Mouse (Mus musculus): ENCODE data around the gene Morn3. TPM values are rescaled to one million over a fixed set of nuclear protein-coding genes. Genes with fewer than 3 reads are reported as not detected.

Gene Morn3
- polyA plus RNA-seq, 1 experiment from 2014 or later = not detected

DNA sequence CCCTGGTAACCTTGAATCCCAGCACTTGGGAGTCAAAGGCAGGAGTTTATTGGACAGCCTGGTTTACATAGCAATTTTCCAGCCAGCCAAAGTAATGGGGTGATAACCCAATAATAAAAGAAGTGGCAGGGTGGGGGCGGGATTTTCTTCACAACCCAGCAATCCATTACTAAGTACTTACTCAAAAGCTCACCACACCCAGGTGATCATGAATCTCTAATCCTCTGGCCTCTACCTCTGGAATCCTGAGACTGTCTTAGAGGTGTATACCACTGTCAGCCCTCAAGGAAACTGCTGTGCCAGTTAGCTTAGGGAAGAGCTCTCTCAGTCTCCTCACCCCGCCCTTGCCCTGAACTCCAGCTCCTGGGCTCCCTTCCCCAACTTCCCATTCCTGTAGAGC, 39.7 kb upstream of the Morn3 start:
- no peak for TF ChIP-seq CTCF (IDR thresholded peaks at IDR 0.05; ENCODE audit: low read depth)
- no peak overlapping the region for H3K27ac ChIP-seq (ENCODE audit: low read depth, low read length)
- H3K4me2 ChIP-seq (replicated peaks; ENCODE audit: low read depth) = no peak overlapping the region
- H3K27me3 ChIP-seq (replicated peaks; ENCODE audit: control insufficient read depth, insufficient read depth, low read length) = no peaks in the 10 kb centered on the region
- ATAC-seq = no peak
- H3K36me3 ChIP-seq (ENCODE audit: control insufficient read depth, insufficient read depth) = no peaks in the 10 kb centered on the region
- no peak overlapping the region for H3K4me3 ChIP-seq (ENCODE audit: low read depth, low read length)
- no peak overlapping the region for H3K9ac ChIP-seq (ENCODE audit: low read depth, low read length)
- 80% methylated on average over 2 of the region's 2 CpGs for WGBS
- H3K4me1 ChIP-seq (replicated peaks; ENCODE audit: control insufficient read depth, insufficient read depth, low read length) = no peaks in the 10 kb centered on the region
- H3K9me3 ChIP-seq (ENCODE audit: control insufficient read depth) = no peaks in the 10 kb centered on the region

DNA sequence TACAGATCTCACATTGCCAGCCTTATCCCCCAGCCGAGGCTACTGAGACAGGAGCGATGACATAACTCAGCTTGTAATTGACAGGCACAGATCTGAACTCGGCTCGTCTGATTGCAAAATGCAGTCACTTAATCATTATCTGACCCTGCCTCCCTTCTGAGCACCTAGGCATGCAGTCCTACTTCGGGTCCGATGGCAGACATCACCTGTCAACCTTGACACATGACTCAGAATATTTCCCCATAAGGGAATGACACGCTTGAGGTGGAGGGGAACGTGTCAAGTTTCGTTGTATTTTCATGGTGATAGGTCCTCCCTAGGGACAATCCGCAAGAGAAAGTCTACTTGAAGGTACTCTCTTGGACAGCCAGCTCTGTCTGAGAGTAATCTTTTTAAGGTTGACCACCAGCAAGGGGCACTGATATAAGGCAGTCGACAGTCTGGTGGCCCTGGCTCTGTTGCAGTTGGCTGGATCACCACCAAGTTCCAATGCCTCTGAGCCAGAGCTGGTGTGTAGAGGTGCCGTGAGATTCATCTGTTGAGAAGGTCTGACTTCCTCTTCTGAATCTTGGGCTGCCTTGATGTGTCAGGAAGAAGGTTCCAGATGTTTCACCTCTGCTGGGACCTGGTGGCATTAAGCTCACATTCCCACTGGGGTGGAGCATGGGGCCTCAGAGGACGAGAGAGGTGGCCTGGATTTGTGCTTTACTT, 36.7 kb upstream of the Morn3 start:
- Histone ChIP-seq H3K9me3 (ENCODE audit: control insufficient read depth) (no peaks in the 10 kb centered on the region), H3K4me1 (replicated peaks; ENCODE audit: control insufficient read depth, insufficient read depth, low read length) (no peaks in the 10 kb centered on the region), H3K36me3 (ENCODE audit: control insufficient read depth, insufficient read depth) (no peaks in the 10 kb centered on the region), H3K4me2 (replicated peaks; ENCODE audit: low read depth) (no peak overlapping the region), H3K27me3 (replicated peaks; ENCODE audit: control insufficient read depth, insufficient read depth, low read length) (no peaks in the 10 kb centered on the region), H3K27ac (ENCODE audit: low read depth, low read length) (no peak overlapping the region), H3K9ac (ENCODE audit: low read depth, low read length) (no peak overlapping the region), H3K4me3 (ENCODE audit: low read depth, low read length) (no peak overlapping the region)
- no peak for ATAC-seq
- TF ChIP-seq CTCF (IDR thresholded peaks at IDR 0.05; ENCODE audit: low read depth) = no peak
- 60% methylated on average over 13 of the region's 13 CpGs for WGBS

- WGBS = 96% methylated on average over 12 of the region's 13 CpGs
- Histone ChIP-seq H3K27me3 (replicated peaks; ENCODE audit: control insufficient read depth, insufficient read depth, low read length) (no peaks in the 10 kb centered on the region), H3K4me1 (replicated peaks; ENCODE audit: control insufficient read depth, insufficient read depth, low read length) (no peaks in the 10 kb centered on the region; the same call in 1 of the 2 replicates), H3K9me3 (ENCODE audit: control insufficient read depth) (no peaks in the 10 kb centered on the region), H3K4me3 (ENCODE audit: low read depth, low read length) (no peak overlapping the region), H3K9ac (ENCODE audit: low read depth, low read length) (no peak overlapping the region), H3K36me3 (ENCODE audit: control insufficient read depth, insufficient read depth) (no peaks in the 10 kb centered on the region), H3K4me2 (replicated peaks; ENCODE audit: low read depth) (no peak overlapping the region), H3K27ac (ENCODE audit: low read depth, low read length) (no peak overlapping the region)
- 0 out of 2 replicates have a peak, but pooled peaks have one; percentile 28 for TF ChIP-seq CTCF (IDR thresholded peaks at IDR 0.05; ENCODE audit: low read depth)
- no peak for ATAC-seq
Measured at GRCm38 (mm10) chr5:123080510-123080909, 33.7 kb upstream of the Morn3 start.

DNA sequence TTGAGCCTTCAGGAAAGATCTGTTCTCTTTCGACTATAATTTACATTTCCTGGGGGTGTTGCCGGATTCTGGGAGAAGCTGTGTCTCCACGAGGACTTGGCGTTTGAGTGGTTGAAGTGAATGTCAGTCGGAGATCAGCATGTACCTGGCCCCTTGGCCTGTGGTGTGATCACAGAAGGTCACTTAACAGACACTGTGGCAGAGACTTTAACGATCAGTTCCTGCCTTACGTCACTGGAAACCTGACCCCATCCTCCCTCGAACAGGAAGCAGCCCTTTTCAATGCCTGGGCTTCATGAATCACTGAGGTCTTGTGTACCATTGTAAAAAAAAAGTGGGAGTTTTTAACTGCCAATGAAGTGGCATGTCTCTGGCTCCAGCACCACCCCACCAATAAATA, 33.2 kb upstream of the Morn3 start:
- ATAC-seq = no peak
- no peaks in the 10 kb centered on the region for H3K27me3 ChIP-seq (replicated peaks; ENCODE audit: control insufficient read depth, insufficient read depth, low read length)
- H3K4me2 ChIP-seq (replicated peaks; ENCODE audit: low read depth) = no peak overlapping the region
- H3K4me1 ChIP-seq (replicated peaks; ENCODE audit: control insufficient read depth, insufficient read depth, low read length) = no peaks in the 10 kb centered on the region; the same call in 1 of the 2 replicates
- H3K36me3 ChIP-seq (ENCODE audit: control insufficient read depth, insufficient read depth) = no peaks in the 10 kb centered on the region
- no peak for TF ChIP-seq CTCF (IDR thresholded peaks at IDR 0.05; ENCODE audit: low read depth)
- WGBS = 54% methylated on average over 8 of the region's 8 CpGs
- H3K9ac ChIP-seq (ENCODE audit: low read depth, low read length) = no peak overlapping the region
- no peak overlapping the region for H3K4me3 ChIP-seq (ENCODE audit: low read depth, low read length)
- H3K27ac ChIP-seq (ENCODE audit: low read depth, low read length) = no peak overlapping the region
- H3K9me3 ChIP-seq (ENCODE audit: control insufficient read depth) = no peaks in the 10 kb centered on the region

DNA sequence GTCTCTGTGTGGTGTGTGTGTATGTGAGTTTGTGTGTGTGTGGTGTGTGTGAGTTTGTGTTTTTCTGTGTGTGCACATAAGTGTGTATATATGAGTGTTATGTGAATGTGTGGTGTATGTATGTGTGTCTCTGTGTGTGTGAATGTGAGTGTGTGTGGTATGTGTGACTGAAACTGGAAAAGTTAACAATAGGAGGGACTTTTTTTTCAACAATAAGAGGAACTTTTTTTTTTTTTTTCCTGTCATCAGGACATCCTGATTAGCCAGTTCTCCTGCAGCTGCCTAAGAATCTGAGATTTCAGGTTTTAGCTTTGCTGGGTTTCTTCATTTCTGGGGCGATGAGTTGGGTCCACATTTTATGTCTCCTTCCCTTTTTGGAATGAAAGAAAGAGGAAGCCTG, 32.8 kb upstream of the Morn3 start:
- H3K4me2 ChIP-seq (replicated peaks; ENCODE audit: low read depth) = no peak overlapping the region
- H3K27me3 ChIP-seq (replicated peaks; ENCODE audit: control insufficient read depth, insufficient read depth, low read length) = no peaks in the 10 kb centered on the region
- WGBS = 88% methylated on average over 1 of the region's 1 CpGs
- H3K4me1 ChIP-seq (replicated peaks; ENCODE audit: control insufficient read depth, insufficient read depth, low read length) = no peaks in the 10 kb centered on the region; the same call in 1 of the 2 replicates
- no peak for TF ChIP-seq CTCF (IDR thresholded peaks at IDR 0.05; ENCODE audit: low read depth)
- no peak overlapping the region for H3K9ac ChIP-seq (ENCODE audit: low read depth, low read length)
- H3K4me3 ChIP-seq (ENCODE audit: low read depth, low read length) = no peak overlapping the region
- H3K36me3 ChIP-seq (ENCODE audit: control insufficient read depth, insufficient read depth) = no peaks in the 10 kb centered on the region
- H3K9me3 ChIP-seq (ENCODE audit: control insufficient read depth) = no peaks in the 10 kb centered on the region
- no peak overlapping the region for H3K27ac ChIP-seq (ENCODE audit: low read depth, low read length)
- ATAC-seq = no peak

DNA sequence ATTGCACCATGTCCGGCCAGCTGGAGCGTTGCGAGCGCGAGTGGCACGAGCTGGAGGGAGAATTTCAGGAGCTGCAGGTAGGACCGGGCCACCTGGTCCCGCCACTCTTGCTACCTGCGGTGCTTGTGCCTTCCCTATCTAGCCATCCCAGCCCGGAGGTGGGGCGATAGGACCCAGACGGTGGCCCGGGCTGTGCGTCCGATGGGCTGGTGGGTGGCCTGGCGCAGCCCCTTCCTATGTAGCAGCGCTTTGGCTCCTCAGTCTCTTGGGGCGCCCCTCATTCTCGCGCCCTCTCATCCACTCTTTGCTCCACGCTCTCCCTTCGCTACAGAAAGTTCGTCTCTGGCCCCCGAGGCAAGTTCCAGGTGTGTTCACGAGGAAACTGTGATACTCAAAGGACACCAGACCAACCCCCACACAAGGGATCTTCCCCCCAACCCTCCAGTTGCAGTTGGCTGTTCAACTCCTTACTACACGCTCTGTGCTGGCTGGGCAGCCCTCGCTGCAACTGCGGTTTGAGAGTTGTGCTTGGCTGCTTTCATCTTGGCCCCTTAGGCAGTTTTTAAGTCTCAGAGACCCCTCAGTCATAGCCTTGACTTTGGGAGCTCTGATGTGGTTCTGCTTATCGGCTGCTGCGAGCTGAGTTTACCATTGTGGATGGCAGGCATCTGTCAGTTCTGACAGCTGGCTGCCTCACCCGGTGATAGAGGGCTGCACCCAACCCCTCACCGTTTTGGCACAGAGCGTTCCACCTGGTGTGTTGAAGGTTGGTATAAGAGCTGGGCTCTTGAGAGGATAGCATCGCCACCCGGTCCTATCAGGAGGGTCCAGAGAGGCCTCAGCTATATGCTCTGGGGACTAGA, 29.8 kb upstream of the Morn3 start:
- peak; percentile 61 for ATAC-seq
- Histone ChIP-seq H3K9me3 (ENCODE audit: control insufficient read depth) (no peaks in the 10 kb centered on the region), H3K4me1 (replicated peaks; ENCODE audit: control insufficient read depth, insufficient read depth, low read length) (no peaks in the 10 kb centered on the region; the same call in 1 of the 2 replicates), H3K27me3 (replicated peaks; ENCODE audit: control insufficient read depth, insufficient read depth, low read length) (no peaks in the 10 kb centered on the region), H3K9ac (ENCODE audit: low read depth, low read length) (peak overlapping the region; percentile 47), H3K27ac (ENCODE audit: low read depth, low read length) (no peak overlapping the region), H3K4me3 (ENCODE audit: low read depth, low read length) (peak overlapping the region; percentile 67), H3K4me2 (replicated peaks; ENCODE audit: low read depth) (peak overlapping the region; percentile 97), H3K36me3 (ENCODE audit: control insufficient read depth, insufficient read depth) (no peaks in the 10 kb centered on the region)
- WGBS = 1% methylated on average over 35 of the region's 35 CpGs
- TF ChIP-seq CTCF (IDR thresholded peaks at IDR 0.05; ENCODE audit: low read depth) = no peak
